14 mouse cellular contexts compared by ENCODE assay signal in genomic region chr7:19236411-19236810, GRCm38 (mm10). TPM values are rescaled to one million over a fixed set of nuclear protein-coding genes. Genes with fewer than 3 reads are reported as not detected.
DNase-seq lines count a peak whose midpoint lies in the region; ATAC-seq lines count a peak whose summit lies in the region.
"Had no signal": no experiment of that assay in that cellular context is flagged by ENCODE, and none has a peak within 500 bp of the region (broad histone marks: within the 10 kb centered on the region; RNA-seq: fewer than 3 reads in every experiment).

No protein-coding gene starts in this region.

- intact Hi-C loops in left cerebral cortex, postnatal 4 days (cut with DNase I): loop anchor here (10.0 kb wide), 1 partner anchor 48 kb away; the partner anchor contains the start of genes Ppm1n and Rtn2

- no peak overlapping the region for H3K27ac ChIP-seq in embryonic facial prominence, embryonic 13.5 days
- no peak overlapping the region for H3K27ac ChIP-seq in embryonic facial prominence, embryonic 10.5 days (replicated peaks)
- peak overlapping the region; percentile 76 for H3K27ac ChIP-seq in heart, embryonic 13.5 days (replicated peaks)
- peak overlapping the region; percentile 31; the same call in 1 of the 2 replicates for H3K27ac ChIP-seq in intestine, embryonic 16.5 days (ENCODE audit: low read length)

- H3K4me3 ChIP-seq in embryonic facial prominence, embryonic 13.5 days: no peak overlapping the region
- no peak overlapping the region for H3K4me3 ChIP-seq in embryonic facial prominence, embryonic 10.5 days
- H3K4me3 ChIP-seq in heart, embryonic 13.5 days: no peak overlapping the region; the same call in 1 of the 2 replicates
- H3K4me3 ChIP-seq in intestine, embryonic 16.5 days (ENCODE audit: low read length): no peak overlapping the region
- H3K4me3 ChIP-seq: myocyte had no signal

- H3K27me3 ChIP-seq in embryonic facial prominence, embryonic 13.5 days: no peaks in the 10 kb centered on the region
- H3K27me3 ChIP-seq in embryonic facial prominence, embryonic 10.5 days (replicated peaks; ENCODE audit: low read depth, poor library complexity, severe bottlenecking): no peaks in the 10 kb centered on the region
- H3K27me3 ChIP-seq in heart, embryonic 13.5 days (replicated peaks): no peaks in the 10 kb centered on the region
- no peaks in the 10 kb centered on the region for H3K27me3 ChIP-seq in intestine, embryonic 16.5 days (replicated peaks; ENCODE audit: control insufficient read depth, insufficient read depth, low read length)

- H3K4me2 ChIP-seq in embryonic facial prominence, embryonic 13.5 days: no peak overlapping the region
- peak overlapping the region; percentile 18; the same call in 1 of the 2 replicates for H3K4me2 ChIP-seq in heart, embryonic 13.5 days
- H3K4me2 ChIP-seq in intestine, embryonic 16.5 days (ENCODE audit: low read depth, low read length): no peak overlapping the region

- 71% methylated on average over 2 of the region's 2 CpGs for WGBS in embryonic facial prominence, embryonic 13.5 days
- WGBS in embryonic facial prominence, embryonic 10.5 days: 83% methylated on average over 2 of the region's 2 CpGs
- 62% methylated on average over 2 of the region's 2 CpGs for WGBS in heart, embryonic 13.5 days
- WGBS in intestine, embryonic 16.5 days: 67% methylated on average over 2 of the region's 2 CpGs

- DNase-seq in embryonic facial prominence, embryonic 10.5 days (ENCODE audit: low spot score): no peak
- DNase-seq in left cerebral cortex, postnatal 4 days: peak; percentile 37
- no peak for DNase-seq in left cerebral cortex, adult 18-20 months (ENCODE audit: low spot score in 2 of 2)
- no peak for DNase-seq in lung, postnatal 36 days
- DNase-seq in left cerebral cortex, adult 9 months (ENCODE audit: low spot score in 2 of 2): no peak
- DNase-seq: B cell, adult 2 months; cerebellum, adult 11-12 months; gastrocnemius, postnatal 14 days; kidney, adult 2 months had no signal

- H3K4me1 ChIP-seq in embryonic facial prominence, embryonic 13.5 days: peaks cover 4% of the 10 kb centered on the region; the same call in 1 of the 2 replicates
- no peaks in the 10 kb centered on the region for H3K4me1 ChIP-seq in embryonic facial prominence, embryonic 10.5 days
- peaks cover 68% of the 10 kb centered on the region for H3K4me1 ChIP-seq in heart, embryonic 13.5 days
- peaks cover 41% of the 10 kb centered on the region for H3K4me1 ChIP-seq in intestine, embryonic 16.5 days (ENCODE audit: control insufficient read depth, insufficient read depth, low read length)

- ATAC-seq in embryonic facial prominence, embryonic 13.5 days (ENCODE audit: insufficient number of reproducible peaks, insufficient read depth, low FRiP score, low TSS enrichment, low read depth): no peak
- no peak for ATAC-seq in heart, embryonic 13.5 days (ENCODE audit: extremely low read depth, insufficient number of reproducible peaks, low FRiP score, low TSS enrichment)
- no peak for ATAC-seq in intestine, embryonic 16.5 days
- ATAC-seq: lung, postnatal 0 days had no signal

- H3K9ac ChIP-seq in embryonic facial prominence, embryonic 13.5 days: 0 out of 2 replicates have a peak overlapping the region, but pooled peaks have one; percentile 32
- peak overlapping the region; percentile 65 for H3K9ac ChIP-seq in heart, embryonic 13.5 days
- H3K9ac ChIP-seq in intestine, embryonic 16.5 days (ENCODE audit: low read depth, low read length): peak overlapping the region; percentile 37; the same call in 1 of the 2 replicates

- H3K9me3 ChIP-seq in embryonic facial prominence, embryonic 13.5 days: no peaks in the 10 kb centered on the region
- no peaks in the 10 kb centered on the region for H3K9me3 ChIP-seq in embryonic facial prominence, embryonic 10.5 days
- H3K9me3 ChIP-seq in heart, embryonic 13.5 days: no peaks in the 10 kb centered on the region
- no peaks in the 10 kb centered on the region for H3K9me3 ChIP-seq in intestine, embryonic 16.5 days (ENCODE audit: control insufficient read depth, low read length)

- peaks cover 9% of the 10 kb centered on the region; the same call in 1 of the 2 replicates for H3K36me3 ChIP-seq in embryonic facial prominence, embryonic 13.5 days
- peaks cover 43% of the 10 kb centered on the region for H3K36me3 ChIP-seq in embryonic facial prominence, embryonic 10.5 days (replicated peaks)
- peaks cover 24% of the 10 kb centered on the region for H3K36me3 ChIP-seq in heart, embryonic 13.5 days
- H3K36me3 ChIP-seq in intestine, embryonic 16.5 days (ENCODE audit: control insufficient read depth, insufficient read depth, low read length): no peaks in the 10 kb centered on the region

RNA-seq across cellular contexts. Expression of gene Opa3, which starts 8.3 kb away (rescaled TPM):
- polyA plus RNA-seq in embryonic facial prominence, embryonic 13.5 days (2015; fragmentation: Nextera tagmentation; extraction: Ambion mirVana): 36.2 and 38.2 TPM in 2 replicates
- polyA plus RNA-seq in embryonic facial prominence, embryonic 10.5 days (2016; fragmentation: Nextera tagmentation; extraction: Ambion mirVana): 46.4 and 49.4 TPM in 2 replicates
- 10 to 100 TPM; 33.8 to 35.0 TPM for total RNA-seq in left cerebral cortex, postnatal 4 days (2021)
- 10 to 100 TPM; 47.3 to 47.6 TPM for total RNA-seq in left cerebral cortex, adult 18-20 months (2021)
- polyA plus RNA-seq in heart, embryonic 13.5 days (2015; fragmentation: Nextera tagmentation; extraction: Ambion mirVana): 35.2 and 38.4 TPM in 2 replicates
- polyA plus RNA-seq in intestine, embryonic 16.5 days (2015; fragmentation: Nextera tagmentation; extraction: Ambion mirVana): 40.6 and 40.9 TPM in 2 replicates

RNA-seq across cellular contexts. Expression of gene Gpr4, which starts 24.1 kb away (rescaled TPM):
- polyA plus RNA-seq in embryonic facial prominence, embryonic 13.5 days (2015; fragmentation: Nextera tagmentation; extraction: Ambion mirVana): 1.6 and 1.9 TPM in 2 replicates
- polyA plus RNA-seq in embryonic facial prominence, embryonic 10.5 days (2016; fragmentation: Nextera tagmentation; extraction: Ambion mirVana): 1.7 and 2.0 TPM in 2 replicates
- 1 to 10 TPM; 3.5 to 4.3 TPM for total RNA-seq in left cerebral cortex, postnatal 4 days (2021)
- total RNA-seq in left cerebral cortex, adult 18-20 months (2021): 1 to 10 TPM; 2.5 to 3.6 TPM
- polyA plus RNA-seq in heart, embryonic 13.5 days (2015; fragmentation: Nextera tagmentation; extraction: Ambion mirVana): 1.7 and 1.8 TPM in 2 replicates
- 1.6 and 2.1 TPM in 2 replicates for polyA plus RNA-seq in intestine, embryonic 16.5 days (2015; fragmentation: Nextera tagmentation; extraction: Ambion mirVana)

RNA-seq across cellular contexts. Expression of gene Vasp, which starts 35.2 kb away (rescaled TPM):
- polyA plus RNA-seq in embryonic facial prominence, embryonic 13.5 days (2015; fragmentation: Nextera tagmentation; extraction: Ambion mirVana): 57.3 and 64.0 TPM in 2 replicates
- polyA plus RNA-seq in embryonic facial prominence, embryonic 10.5 days (2016; fragmentation: Nextera tagmentation; extraction: Ambion mirVana): 56.7 and 61.1 TPM in 2 replicates
- total RNA-seq in left cerebral cortex, postnatal 4 days (2021): 10 to 100 TPM; 45.3 to 46.6 TPM
- 10 to 100 TPM; 13.6 to 15.1 TPM for total RNA-seq in left cerebral cortex, adult 18-20 months (2021)
- 81.2 and 81.7 TPM in 2 replicates for polyA plus RNA-seq in heart, embryonic 13.5 days (2015; fragmentation: Nextera tagmentation; extraction: Ambion mirVana)
- 106 and 120 TPM in 2 replicates for polyA plus RNA-seq in intestine, embryonic 16.5 days (2015; fragmentation: Nextera tagmentation; extraction: Ambion mirVana)

RNA-seq across cellular contexts. Expression of gene Ppm1n, which starts 43.5 kb away (rescaled TPM):
- not detected in 2 replicates for polyA plus RNA-seq in embryonic facial prominence, embryonic 13.5 days (2015; fragmentation: Nextera tagmentation; extraction: Ambion mirVana)
- 0.25 TPM in 1 of 2 replicates, not detected in the other for polyA plus RNA-seq in embryonic facial prominence, embryonic 10.5 days (2016; fragmentation: Nextera tagmentation; extraction: Ambion mirVana)
- total RNA-seq in left cerebral cortex, postnatal 4 days (2021): under 1 TPM; 0.60 to 0.64 TPM
- total RNA-seq in left cerebral cortex, adult 18-20 months (2021): not detected
- not detected in 2 replicates for polyA plus RNA-seq in heart, embryonic 13.5 days (2015; fragmentation: Nextera tagmentation; extraction: Ambion mirVana)
- polyA plus RNA-seq in intestine, embryonic 16.5 days (2015; fragmentation: Nextera tagmentation; extraction: Ambion mirVana): 0.29 and 0.32 TPM in 2 replicates
- total RNA-seq: gastrocnemius, postnatal 14 days had no signal
- polyA plus RNA-seq: kidney, adult 2 months; lung, postnatal 0 days had no signal

RNA-seq across cellular contexts. Expression of gene Rtn2, which starts 46.0 kb away (rescaled TPM):
- polyA plus RNA-seq in embryonic facial prominence, embryonic 13.5 days (2015; fragmentation: Nextera tagmentation; extraction: Ambion mirVana): 10.2 and 11.7 TPM in 2 replicates
- 16.6 and 18.8 TPM in 2 replicates for polyA plus RNA-seq in embryonic facial prominence, embryonic 10.5 days (2016; fragmentation: Nextera tagmentation; extraction: Ambion mirVana)
- 100 to 1,000 TPM; 154 to 161 TPM for total RNA-seq in left cerebral cortex, postnatal 4 days (2021)
- 100 to 1,000 TPM; 128 to 129 TPM for total RNA-seq in left cerebral cortex, adult 18-20 months (2021)
- polyA plus RNA-seq in heart, embryonic 13.5 days (2015; fragmentation: Nextera tagmentation; extraction: Ambion mirVana): 26.1 and 29.3 TPM in 2 replicates
- 10.3 and 11.8 TPM in 2 replicates for polyA plus RNA-seq in intestine, embryonic 16.5 days (2015; fragmentation: Nextera tagmentation; extraction: Ambion mirVana)

Comparison
In these comparisons a context has a peak if more than half of its experiments do, and no peak if none do; other contexts are left out.
1. H3K27ac ChIP-seq: peak in heart, embryonic 13.5 days (single experiment) and intestine, embryonic 16.5 days (single experiment); none in embryonic facial prominence, embryonic 13.5 days (single experiment) and embryonic facial prominence, embryonic 10.5 days (single experiment).
2. Peak in every context shown above with its lines, with median percentiles within 50 percentile points of each other: H3K9ac ChIP-seq.